25 mouse cellular contexts compared by ENCODE assay signal in genomic region chr4:57719370-57719769, GRCm38 (mm10). TPM values are rescaled to one million over a fixed set of nuclear protein-coding genes. Genes with fewer than 3 reads are reported as not detected.
DNase-seq lines count a peak whose midpoint lies in the region; TF ChIP-seq lines count a peak whose summit lies in the region.
"Had no signal": no experiment of that assay in that cellular context is flagged by ENCODE, and none has a peak within 500 bp of the region (broad histone marks: within the 10 kb centered on the region; RNA-seq: fewer than 3 reads in every experiment).

No protein-coding gene starts in this region.

- no peak overlapping the region for H3K4me3 ChIP-seq in layer of hippocampus, adult 2 months
- H3K4me3 ChIP-seq in E14TG2a.4 (replicated peaks; ENCODE audit: low read length) = no peak overlapping the region
- H3K4me3 ChIP-seq: embryonic facial prominence, embryonic 15.5 days; heart, embryonic 15.5 days; hindbrain, embryonic 15.5 days; kidney, embryonic 15.5 days; limb, embryonic 15.5 days had no signal

- no peak overlapping the region for H3K27ac ChIP-seq in layer of hippocampus, adult 2 months
- H3K27ac ChIP-seq: embryonic facial prominence, embryonic 15.5 days; heart, embryonic 15.5 days; hindbrain, embryonic 15.5 days; kidney, embryonic 15.5 days; limb, embryonic 15.5 days had no signal

- H3K36me3 ChIP-seq in E14TG2a.4 (ENCODE audit: insufficient read depth, low read length) = no peaks in the 10 kb centered on the region
- H3K36me3 ChIP-seq: embryonic facial prominence, embryonic 15.5 days; heart, embryonic 15.5 days; hindbrain, embryonic 15.5 days; kidney, embryonic 15.5 days; limb, embryonic 15.5 days had no signal

- TF ChIP-seq CTCF in layer of hippocampus, adult 2 months (conservative IDR thresholded peaks at IDR 0.05) = peak; percentile 56
- peak; percentile 55 for TF ChIP-seq CTCF in E14TG2a.4 (conservative IDR thresholded peaks at IDR 0.05; ENCODE audit: low read length)

- H3K27me3 ChIP-seq in E14TG2a.4 (ENCODE audit: insufficient read depth, low read length) = no peaks in the 10 kb centered on the region
- H3K27me3 ChIP-seq: embryonic facial prominence, embryonic 15.5 days; heart, embryonic 15.5 days; hindbrain, embryonic 15.5 days; kidney, embryonic 15.5 days; limb, embryonic 15.5 days had no signal

- DNase-seq in layer of hippocampus, adult 2 months (ENCODE audit: low spot score in 2 of 2) = no peak
- DNase-seq in layer of hippocampus, postnatal 14 days (ENCODE audit: low spot score in 2 of 2) = no peak
- peak; percentile 38 for DNase-seq in A20 (ENCODE audit: low read depth, low spot score)
- DNase-seq in ZHBTc4 (ENCODE audit: low read depth, low spot score) = peak; percentile 57
- no peak for DNase-seq in kidney, adult 9 months
- no peak for DNase-seq in frontal cortex, postnatal 36 days (ENCODE audit: low spot score in 2 of 2)
- DNase-seq: adrenal gland, postnatal 14 days; cerebellum, adult 9-10 months; gastrocnemius, postnatal 36 days; heart, postnatal 36 days; kidney, postnatal 36 days; left cerebral cortex, postnatal 4 days; lung, adult 18-20 months; lung, postnatal 4 days; midbrain, embryonic 14.5 days; retina, postnatal 1 day; right cerebral cortex, postnatal 25 days; spleen, adult 18-20 months; thymus, postnatal 36 days had no signal

- peaks cover 20% of the 10 kb centered on the region for H3K4me1 ChIP-seq in E14TG2a.4 (replicated peaks; ENCODE audit: low read depth, low read length)

- H3K9me3 ChIP-seq in E14TG2a.4 (ENCODE audit: low read length) = 0 out of 2 replicates have a peak, but pooled peaks cover 7% of the 10 kb centered on the region
- H3K9me3 ChIP-seq: embryonic facial prominence, embryonic 15.5 days; heart, embryonic 15.5 days; hindbrain, embryonic 15.5 days; kidney, embryonic 15.5 days; limb, embryonic 15.5 days had no signal

RNA-seq across cellular contexts. Expression of gene Akap2, which starts 1.9 kb away (rescaled TPM):
- total RNA-seq in layer of hippocampus, adult 2 months (2021) = 10 to 100 TPM; 46.8 to 52.0 TPM
- 10 to 100 TPM; 47.1 to 53.1 TPM for total RNA-seq in layer of hippocampus, postnatal 14 days (2021)

Comparison
In these comparisons a context has a peak if more than half of its experiments do, and no peak if none do; other contexts are left out.
1. DNase-seq: peak in A20 (single experiment) and ZHBTc4 (single experiment); none in layer of hippocampus, adult 2 months (0 of 2), layer of hippocampus, postnatal 14 days (0 of 2), kidney, adult 9 months (single experiment) and frontal cortex, postnatal 36 days (0 of 2).